Mouse (Mus musculus) adrenal gland, postnatal 10 days (tissue): ENCODE data around the gene Clip3. TPM values are rescaled to one million over a fixed set of nuclear protein-coding genes. Genes with fewer than 3 reads are reported as not detected.

ENCODE experiments used
- DNase-seq: peaks from one replicate; pipeline ENCODE4 v3.0.0; 2021; ENCODE audit warnings: mixed read lengths
- total RNA-seq, 2 experiments: library from RNA; stranded (reverse); gene quantifications; 2 replicates each; pipeline ENCODE4 v1.2.3; 2021

Gene Clip3
- total RNA-seq, 2 experiments from 2014 or later = 31.6 to 36.5 TPM

DNA sequence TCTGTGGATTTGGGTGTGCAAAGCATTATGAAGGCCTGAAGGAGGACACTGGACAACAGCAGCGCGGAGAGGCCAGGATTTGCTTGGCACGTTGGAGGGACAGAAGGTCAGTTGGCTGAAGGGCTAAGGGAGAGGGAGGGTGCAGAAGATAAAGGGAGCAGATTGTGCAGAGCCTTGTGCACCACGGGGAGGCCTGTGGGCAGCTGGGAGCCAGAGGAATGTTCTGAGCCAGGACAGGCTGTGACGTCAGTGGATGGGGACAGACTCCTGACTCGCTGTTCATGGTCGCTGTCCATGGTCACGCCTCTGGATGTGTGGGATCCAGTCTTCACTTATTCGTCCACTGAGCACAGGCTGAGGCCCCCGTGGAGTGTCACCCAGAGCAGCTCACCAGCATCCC, 3.6 kb downstream of the Clip3 start:
- DNase-seq = peak; percentile 81

DNA sequence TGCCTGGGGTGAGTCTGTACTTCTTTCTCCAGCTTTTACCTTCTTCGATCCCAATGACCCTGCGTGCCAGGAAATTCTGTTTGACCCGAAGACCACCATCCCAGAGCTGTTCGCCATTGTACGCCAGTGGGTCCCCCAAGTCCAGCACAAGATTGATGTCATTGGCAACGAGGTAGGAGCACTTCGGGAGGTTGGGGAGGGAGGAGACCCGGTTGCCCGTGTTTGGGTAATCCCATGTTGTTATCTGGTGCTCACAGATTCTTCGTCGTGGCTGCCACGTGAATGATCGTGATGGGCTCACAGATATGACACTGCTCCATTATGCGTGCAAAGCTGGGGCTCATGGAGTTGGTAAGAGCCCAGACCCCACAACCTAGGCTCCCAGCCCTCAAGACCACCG, 5.3 kb downstream of the Clip3 start:
- no peak for DNase-seq

DNA sequence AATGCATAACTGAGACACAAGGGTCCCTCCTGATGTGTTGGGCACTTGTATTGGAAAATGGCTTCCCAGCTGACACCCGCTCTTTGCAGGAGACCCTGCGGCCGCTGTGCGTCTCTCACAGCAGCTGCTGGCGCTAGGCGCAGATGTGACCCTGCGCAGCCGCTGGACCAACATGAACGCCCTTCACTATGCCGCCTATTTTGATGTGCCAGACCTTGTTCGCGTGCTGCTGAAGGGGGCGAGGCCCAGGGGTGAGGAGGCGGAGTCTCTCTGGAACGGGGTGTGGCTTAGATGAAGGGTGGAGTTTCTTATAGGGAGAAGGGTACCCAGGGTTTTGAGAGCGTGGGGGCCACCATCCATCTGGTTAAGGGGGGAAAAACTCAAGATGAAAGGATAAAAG, 5.7 kb downstream of the Clip3 start:
- no peak for DNase-seq

DNA sequence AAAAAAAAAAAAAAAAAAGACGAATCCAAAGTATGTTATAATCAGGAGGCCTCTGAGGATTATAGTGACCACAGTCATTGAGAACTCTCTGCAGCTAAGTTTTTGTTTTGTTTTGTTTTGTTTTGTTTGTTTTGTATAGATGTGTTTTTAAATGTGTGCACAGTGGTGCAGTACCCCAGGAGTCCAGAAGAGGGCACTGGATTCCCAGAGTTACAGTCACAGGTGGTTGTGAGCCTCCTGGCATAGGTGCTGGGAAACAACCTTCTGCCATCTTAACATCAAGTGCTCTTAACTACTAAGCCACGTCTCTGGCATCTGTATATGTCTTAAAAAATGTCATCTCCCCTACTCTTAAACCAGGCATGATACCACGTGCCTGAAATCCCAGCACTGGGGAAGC, 9.4 kb downstream of the Clip3 start:
- DNase-seq = peak; percentile 35

DNA sequence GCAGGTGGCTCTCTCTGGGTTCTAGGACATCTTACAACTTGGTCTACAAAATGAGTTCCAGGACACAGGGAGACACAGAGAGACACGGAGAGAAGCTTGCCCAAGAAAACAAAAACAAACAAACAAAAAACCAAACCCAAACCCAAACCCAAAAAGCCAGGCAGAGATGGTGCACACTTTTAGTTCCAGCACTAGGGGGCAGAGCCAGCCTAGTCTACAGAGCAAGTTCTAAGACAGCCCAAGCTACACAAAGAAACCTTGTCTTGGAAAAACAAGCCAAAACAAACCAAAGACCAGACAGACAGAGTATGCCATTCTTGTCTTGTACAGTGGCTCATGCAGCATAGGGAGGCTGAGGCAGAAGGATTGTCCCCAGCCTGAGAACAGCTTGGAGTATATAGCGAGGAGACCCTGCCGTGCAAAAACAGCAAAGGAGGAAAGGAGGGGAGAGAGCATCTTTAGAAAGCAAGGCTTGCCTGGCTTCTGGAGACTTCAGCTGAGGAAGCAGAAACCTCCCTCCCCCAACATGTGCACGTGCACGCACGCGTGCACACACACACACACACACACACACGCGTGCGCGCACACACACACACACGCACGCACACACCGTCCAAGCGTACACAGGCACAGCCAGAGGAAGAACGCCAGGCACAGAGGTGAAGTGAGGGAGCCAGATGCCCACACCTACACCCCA, 14.7 kb downstream of the Clip3 start:
- no peak for DNase-seq

DNA sequence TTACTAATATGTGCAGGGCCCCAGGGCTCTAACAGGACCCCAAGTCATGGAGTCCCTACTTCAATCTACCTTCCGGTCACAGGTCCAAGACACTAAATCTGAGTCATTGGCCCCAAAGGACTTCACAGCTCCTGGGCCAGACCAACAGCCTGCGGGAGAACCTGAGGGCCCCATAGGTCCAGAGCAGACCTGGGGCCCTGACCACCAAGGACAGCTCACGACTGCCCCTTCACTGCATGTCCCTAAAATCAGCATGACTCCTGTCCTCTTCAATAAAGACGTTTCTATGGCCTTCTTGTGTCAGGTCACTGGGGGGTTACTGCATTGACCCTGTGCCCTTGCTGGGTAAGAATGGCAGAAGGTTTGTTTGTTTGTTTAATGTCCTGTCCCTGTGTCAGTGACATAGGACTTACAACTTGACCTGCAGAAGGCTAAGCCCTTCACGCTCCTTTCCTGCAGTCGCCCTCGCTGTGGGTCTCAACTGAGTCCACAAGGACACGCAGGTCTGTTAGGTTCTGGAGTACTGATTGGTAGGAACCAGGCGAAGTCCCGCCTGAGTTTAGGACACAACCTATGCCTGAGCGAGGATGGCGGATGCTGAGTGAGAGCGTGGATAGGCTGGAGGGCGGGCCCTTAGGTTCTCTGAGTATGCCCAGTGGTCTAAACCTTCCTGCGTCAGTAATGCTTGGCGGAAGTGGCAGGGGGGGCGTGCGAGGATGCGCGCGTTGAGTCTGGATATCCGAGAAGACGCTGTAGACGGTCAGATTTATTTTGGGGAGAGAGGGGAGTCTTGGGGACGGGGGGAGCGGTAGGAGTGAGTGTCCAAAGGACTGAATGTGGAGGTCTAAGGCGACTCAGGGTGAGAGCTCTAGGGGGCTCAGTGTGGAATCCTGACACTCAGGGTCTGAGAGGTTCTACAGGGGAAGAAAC, 16.8 kb downstream of the Clip3 start, which contains the start of gene Alkbh6:
Alkbh6 (plus strand) TSS at position 642 of the 930 bp plus-strand sequence.
- DNase-seq = peak; percentile 94

DNA sequence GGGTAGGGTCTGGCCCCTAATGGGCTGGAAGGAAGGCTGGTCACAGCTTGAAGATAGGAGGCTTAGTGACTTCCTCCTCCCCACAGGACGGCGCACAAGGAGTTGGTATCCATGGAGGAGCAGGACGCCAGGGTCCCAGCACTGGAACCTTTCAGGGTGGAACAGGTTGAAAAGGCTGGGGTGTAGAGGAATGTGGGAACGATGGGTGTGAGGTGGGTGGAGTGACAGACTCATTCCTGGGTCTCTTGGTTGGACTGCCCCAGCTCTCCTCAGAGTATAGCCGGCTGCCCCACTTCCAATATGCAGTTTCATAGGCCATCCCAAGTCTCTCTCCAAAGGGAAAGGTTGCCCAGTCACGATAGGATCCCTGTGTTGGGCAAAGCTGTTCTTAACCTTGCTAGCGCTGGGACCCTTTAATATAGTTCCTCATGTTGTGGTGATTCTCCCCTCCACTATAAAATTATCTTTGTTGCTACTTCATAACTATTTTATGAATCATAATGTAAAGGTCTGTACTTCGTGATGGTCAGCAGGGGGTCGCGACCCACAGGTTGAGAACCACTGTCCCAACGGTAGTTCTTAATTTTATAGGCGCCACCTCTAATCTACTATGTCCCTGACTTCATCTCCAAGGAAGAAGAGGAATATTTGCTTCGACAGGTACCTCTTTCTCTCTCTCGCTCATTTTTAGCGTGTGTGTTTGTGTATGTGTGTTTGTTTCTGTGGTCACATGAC, 18.0 kb downstream of the Clip3 start:
- DNase-seq = no peak

DNA sequence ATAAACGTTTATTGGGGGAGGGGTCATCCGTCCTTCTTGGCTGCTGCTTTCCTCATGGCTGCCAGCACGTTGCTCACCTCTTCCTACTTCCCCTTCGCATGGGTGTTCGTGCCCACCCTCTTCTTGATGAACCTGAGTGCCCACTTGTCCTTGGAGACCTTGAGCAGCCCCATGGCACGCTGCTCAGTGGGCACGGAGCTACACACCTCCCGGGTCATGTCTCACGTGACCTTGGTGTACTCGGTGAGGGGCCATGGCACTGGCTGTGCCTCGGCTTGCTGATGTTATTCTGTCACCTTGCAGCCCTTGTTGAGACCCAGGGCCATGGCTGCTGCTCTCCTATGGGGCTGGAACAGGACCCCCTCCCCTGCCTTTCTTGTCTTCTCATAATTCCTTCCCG, 18.6 kb downstream of the Clip3 start:
- no peak for DNase-seq

DNA sequence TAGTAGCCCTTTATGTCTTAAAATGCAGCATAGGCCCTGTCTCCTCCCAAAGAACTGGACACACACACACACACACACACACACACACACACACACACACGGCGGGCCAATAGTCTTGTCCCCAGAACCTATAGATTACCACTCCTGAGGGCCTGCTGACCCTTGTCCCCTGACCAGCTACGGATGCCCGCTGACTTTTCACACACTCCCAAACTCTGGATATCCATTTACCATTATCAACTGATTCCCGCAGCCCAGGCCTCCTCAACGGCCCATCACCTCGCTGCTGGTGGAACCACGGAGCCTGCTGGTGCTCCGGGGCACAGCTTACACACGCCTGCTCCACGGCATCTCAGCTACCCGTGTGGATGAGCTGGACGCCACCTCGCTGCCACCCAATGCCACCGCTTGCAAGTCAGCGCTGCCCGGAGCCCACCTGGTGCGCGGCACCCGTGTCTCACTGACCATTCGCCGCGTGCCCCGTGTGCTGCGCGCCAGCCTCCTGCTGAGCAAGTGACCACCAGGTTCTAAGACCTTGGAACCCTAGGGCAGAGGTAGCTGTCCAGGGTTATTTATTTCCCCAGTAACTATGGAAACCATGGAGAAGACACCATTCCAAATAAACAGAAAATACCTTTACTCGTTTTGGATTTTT, 22.3 kb downstream of the Clip3 start:
- no peak for DNase-seq

DNA sequence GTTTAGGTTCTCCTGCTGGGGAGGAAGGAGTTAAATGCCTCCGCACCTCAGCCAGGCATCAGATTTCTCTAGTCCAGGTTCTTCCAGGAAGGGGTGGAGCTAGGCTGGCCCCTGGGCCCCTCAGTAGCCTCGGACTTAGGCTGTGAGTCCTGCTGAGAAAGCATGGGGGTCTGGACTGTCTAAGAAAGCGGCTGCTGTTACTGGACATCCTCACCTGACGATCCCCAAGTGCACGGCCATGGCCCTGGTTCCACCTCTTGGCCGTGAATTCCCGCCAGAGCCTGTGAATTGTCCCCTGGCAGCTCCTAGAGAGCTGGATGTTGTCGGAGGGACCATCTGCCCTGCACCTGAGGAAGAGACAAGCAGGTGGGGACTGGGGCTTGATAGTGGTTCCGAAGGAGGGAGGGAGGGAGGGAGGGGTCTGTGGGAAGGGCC, 23.2 kb downstream of the Clip3 start, which contains the start of gene Syne4:
Syne4 (plus strand) TSS at position 87 of the 435 bp plus-strand sequence.
- no peak for DNase-seq

DNA sequence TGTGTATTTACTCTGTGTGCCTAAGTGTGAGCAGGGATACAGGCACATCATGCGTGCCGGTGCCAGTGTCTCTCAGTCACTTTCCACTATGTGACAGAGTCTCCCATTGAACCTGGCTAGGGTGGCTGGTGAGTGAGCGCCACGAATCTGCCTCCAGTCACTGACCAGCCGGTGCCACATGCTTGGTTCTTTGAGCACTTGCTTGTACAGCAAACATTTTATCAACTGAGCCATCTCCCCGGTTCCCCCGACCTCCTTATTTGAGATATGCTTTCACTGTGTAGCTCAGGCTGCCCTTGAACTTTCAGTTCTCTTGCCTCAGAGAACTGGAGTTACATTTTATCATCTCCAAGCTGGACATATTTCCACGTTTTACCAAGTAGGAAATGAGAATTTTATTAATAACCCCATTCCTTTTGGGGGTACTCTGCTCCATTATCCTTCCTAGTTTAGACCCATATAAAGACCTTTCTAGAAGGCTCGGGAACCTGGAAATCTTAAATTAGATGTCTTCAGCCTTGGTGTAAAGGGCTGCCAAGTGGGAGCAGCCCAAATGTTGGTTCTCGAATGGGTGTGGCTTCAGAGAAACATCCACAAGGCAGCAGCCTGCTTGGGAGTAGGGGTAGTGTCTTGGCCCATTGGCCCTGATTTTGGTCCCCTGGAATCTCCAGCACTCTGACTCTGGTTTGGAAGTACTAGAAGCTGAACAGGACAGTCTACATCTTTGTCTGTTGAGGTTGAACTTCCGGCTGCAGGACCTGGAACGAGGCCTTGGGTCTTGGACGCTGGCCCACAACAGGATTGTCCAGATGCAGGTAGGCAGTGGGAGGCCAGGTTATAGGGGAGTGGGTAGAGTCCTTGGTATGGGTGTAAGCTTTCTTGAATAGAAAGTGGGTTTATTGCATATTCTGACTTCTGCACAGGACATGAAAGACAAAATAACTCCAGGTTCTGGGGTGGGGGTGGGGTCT, 24.3 kb downstream of the Clip3 start:
- peak; percentile 20 for DNase-seq

DNA sequence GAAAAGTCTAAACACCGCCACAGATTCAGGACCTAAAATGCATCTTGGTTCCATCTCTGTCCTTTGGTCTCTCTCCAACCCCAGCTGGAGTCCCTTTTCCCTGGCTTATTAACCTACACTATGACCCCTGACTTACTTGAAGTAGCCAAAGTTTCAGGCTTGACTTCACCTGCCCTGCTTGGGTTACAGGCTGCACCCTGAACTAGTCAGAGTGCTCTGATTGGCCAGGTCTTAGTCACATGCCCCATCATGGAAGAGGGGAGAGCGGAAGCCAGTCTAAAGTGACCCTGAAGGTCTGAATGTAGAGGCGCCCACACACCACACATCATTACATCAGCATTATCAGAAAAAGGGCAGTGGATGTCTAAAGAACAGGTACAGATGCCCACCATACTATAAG, 26.6 kb downstream of the Clip3 start:
- DNase-seq = no peak

DNA sequence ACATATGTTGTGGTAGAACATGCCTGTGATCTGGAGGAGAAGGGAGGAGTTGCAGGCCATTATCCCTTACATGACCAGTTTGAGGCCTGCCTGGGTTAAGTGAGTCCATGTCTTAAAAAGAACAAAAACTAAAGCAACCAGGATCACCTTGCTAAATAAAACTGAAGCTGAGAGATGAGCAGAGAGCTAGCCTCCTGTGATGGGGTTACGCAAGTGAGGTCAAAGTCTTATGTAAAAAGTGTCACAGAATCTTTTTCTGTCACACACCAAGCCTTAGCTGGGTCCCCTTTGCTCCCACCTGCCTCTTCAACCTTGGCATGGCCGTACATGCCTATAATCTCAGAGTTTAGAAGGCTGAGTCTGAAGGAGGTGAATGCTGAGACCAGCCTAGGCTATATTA, 29.4 kb downstream of the Clip3 start:
- no peak for DNase-seq

DNA sequence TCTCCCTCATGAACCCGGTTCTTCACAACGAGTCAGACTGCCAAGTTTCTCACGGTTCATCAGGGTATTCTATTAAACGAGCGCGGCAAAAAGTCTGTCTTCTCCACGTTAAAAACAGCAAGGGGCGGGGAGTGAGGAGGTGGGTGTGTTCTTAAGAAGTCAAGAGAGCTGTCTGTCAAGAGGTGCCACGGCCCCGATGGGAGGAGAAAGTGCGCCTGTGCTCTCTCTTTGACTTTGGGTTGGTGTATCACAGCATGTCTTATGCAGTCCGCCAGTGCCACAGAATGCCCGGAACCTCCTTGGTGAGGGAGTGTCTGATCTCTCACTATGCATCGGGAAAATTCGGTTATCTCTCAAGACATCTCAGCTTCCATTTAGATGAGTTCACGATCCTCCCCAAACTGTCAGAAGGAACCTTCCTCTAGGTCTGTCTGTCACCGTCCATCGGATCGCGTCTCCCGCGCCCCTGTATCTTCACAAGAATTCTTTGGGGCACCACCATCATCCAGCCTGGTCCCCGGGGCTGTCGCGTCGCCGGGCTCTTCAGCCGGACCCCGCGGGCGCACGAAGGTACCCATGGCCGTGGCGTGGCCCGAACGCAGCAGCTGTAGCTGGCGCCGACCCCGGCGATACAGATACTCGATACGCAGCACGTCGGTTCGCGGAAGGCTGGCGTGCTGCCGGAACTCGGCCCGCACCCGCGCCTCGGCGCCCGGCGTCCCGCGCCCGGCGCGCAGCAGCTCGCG, 30.2 kb downstream of the Clip3 start, which contains the start of gene E130208F15Rik:
E130208F15Rik (plus strand) TSS at position 202 of the 746 bp plus-strand sequence.
- peak; percentile 81 for DNase-seq

DNA sequence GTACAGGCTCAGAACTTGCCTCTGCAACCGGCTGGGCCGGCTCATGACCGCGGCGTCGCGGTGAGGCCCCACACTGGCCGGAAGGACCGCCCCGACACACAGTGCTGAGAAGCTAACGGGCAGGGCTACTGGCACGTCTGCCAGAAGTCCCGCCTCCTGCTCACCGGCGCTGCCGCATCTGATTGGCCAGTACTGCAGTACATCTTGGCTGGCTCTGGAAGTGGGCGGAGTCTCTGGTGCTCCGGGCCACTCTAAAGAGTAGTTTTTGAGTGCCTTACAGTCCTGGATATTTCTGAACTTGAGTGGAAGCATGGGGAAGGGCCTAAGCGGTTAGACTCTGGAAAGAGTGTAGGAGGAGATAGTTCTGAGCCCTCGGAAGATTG, 30.7 kb downstream of the Clip3 start:
- DNase-seq = peak; percentile 97

DNA sequence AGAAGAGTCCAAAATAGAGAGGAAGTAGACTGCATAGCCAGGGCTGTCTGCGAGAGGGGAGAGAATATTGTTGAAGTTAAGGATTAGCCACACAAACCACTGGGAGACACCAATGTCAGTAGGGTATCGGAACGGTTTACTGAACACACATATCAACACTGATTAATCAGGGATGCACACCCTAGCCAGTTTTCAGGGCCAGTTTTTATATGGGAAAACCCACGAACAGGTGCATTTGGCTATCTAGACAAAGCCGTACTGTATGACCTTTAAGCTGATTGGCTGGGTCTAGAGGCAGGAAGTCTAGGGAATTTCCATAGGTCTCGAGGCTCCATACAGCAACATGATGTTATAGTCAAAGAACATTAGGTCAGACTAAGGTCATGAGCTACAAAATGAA, 31.3 kb downstream of the Clip3 start:
- DNase-seq = no peak

DNA sequence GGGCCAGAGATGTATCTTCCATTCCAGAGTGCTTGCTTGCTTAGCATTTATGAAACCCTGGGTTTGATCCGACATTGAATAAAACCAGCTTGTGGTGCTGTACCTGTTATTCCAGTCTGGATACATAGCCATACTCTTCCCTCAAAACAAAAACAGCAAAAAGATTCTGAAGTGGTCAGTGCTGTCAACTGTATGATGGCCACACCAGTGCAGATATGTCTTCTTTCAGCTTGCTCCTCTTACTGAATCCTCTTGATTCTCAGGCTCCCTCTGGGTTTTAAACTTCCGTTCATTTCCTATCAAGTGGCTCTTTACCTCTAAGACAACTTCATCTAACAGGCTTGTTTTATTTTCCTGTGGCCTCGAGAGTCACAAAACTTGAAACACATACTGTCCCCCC, 32.3 kb downstream of the Clip3 start, which contains the start of gene Sdhaf1:
Sdhaf1 (minus strand) TSS at position 101 of the 400 bp plus-strand sequence.
- DNase-seq = no peak

DNA sequence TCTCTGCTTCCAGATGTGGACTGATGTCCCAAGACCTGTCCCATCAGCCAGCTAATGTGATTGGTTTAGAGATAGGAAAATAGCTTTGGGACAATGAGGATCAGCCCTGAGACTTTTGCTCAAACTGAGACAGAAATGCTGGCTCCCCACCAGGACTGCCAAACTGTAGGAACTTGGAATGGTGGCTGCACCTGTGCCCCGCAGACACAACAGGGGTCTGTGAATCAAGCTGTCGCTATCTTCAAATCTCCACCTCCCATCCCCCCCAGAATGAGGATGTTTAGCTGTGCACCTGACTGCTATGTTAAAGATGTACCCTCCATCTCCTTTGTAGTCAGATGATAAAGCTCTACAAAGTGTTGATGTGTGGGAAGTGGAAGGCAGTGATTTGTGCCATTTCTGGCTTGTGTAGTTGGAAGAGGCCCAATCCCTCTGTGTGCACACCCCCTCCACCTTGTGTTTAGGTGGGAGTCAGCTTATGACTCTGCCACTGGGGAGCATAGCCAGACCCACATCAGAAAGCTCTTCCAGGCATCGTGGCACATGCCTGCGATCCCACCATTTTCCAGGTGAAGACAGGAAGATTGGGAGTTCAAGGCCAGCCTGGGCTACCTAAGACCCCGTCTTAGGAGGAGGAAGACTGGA, 32.9 kb downstream of the Clip3 start:
- no peak for DNase-seq

DNA sequence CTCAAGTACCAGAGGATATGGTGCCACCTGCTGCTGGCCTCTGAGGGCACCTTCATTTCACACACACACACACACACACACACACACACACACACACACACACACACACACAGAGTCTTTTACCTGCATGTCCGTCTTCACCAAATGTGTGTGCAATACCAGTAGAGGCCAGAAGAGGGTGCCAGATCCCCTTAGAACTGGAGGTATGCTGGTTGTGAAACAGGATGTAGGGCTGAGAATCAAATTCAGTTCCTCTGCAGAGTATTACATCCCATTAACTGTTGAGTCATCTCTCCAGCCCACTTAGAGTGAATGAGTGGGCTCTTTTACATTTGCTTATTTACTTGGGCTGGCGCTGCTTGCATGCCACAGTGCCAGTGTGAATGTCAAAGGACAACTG, 33.8 kb downstream of the Clip3 start:
- DNase-seq = peak; percentile 63
